Mouse (Mus musculus) CD4-positive, CD25-positive, alpha-beta regulatory T cell, adult 2 months (primary cell): ENCODE results near the gene Sparc.

Experiments
- DNase-seq: peaks from one replicate; pipeline ENCODE4 v3.0.0-alpha.2; 2012; ENCODE audit warnings: low read depth, low spot score

The Sparc gene

DNA sequence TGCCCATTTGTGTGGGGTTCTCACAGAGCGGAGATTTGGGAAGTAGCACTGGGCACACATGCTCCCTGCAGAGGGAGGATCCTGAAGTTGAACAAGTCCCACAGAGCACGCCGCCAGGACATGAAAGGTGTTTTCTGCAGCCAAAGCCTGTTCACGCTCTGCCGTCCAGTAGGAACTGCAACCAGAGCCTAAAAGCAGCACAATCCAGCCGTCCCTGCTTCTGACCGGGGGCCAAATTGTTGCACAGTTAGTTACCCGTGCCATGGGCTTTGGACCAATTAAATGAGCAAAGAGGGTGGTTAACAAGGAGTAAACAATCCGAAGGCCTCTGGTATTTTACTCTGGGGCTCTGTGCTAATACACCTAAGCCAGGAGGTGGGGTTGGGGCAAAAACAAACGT, 55.2 kb downstream of the Sparc start:
- no peak for DNase-seq

DNA sequence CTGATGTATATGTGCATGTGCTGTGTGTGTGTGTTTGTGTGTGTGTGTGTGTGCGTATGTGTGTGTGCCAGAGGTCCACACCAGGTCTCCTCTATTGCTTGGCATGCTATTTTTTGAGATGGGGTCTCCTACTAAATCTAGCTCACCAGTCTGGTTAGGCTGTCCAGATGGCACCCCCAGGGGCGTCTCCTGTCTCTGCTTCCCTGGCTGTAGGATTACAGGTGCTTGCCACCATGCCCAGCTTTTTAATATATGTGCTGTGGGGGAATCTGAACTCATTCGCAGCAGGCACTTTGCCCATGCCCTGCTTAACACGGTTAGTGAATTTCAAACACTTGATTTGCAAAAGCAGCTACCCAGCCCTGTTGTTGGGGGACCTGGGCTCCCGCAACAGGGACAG, 57.1 kb downstream of the Sparc start:
- DNase-seq, result no peak

DNA sequence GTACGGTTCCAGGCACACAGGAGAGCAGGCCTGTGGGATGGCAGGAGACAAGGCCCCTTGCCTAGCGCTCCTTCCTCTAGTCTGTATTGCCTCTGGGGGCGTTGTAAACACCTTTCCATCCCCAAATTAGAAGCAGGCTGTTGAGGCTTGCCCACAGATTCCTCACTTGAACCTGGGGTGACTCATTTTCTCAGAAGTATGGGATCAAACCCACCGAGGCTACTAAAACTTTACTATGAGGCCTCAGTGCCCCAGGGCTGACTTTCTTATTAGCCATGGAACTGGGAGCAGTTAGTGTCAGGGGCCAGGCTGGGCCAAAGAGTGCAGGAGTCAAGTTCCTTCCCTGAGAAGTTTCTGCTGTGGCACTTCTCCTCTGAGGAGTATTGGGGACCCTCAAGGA, 57.7 kb downstream of the Sparc start:
- DNase-seq, result no peak

DNA sequence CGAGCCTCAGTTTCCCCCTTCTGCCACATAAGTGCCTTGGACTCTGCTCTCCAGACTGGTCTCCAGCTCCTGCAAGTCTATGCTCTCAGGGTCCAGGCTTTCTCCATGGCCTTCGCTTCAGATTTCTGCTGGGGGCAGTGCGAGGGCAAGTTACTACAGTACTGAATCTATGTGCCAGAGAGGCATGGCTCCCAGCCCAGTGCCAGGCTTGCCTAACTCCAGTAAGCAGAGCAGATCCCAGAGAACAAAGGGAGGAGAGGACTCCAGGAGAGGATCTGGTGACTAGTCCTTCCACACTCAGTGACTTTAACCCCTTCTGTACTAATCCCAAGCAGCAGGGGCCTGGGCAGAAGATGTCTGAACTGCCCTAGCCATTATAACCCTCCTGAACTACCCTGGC, 58.3 kb downstream of the Sparc start:
- DNase-seq, result no peak

DNA sequence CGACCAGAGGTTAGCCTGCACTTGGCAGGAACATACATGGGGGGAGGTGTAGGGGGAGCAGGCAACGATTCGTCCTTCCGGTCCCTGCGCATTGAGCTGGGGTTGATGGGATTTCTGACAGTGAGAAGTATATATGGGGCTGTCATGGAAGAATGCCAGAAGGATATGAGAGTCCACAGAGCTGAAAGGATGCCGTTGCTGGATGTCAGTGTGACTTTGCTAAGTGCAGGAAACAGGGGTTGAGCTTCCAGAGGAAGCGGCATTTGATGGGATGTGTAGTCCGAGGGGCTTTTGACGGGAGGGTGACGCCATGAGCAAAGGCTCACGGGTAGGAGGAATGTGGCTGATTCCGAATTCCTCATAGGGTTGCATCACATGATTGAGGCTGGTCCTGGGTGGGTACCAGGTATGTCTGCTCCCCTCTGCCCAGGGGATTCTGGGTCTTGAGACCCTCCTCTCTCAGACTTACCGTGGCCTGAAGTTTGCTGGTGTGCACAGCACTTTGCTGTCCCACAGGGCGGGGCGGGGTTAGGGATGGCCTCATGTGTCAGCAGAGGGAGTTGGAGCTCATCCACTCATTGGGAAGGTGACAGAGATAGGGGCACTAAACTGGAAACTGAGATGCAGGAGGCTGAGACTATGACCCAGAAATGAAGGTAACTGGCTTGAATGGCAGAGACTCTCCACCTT, 64.7 kb downstream of the Sparc start:
- DNase-seq, result no peak

DNA sequence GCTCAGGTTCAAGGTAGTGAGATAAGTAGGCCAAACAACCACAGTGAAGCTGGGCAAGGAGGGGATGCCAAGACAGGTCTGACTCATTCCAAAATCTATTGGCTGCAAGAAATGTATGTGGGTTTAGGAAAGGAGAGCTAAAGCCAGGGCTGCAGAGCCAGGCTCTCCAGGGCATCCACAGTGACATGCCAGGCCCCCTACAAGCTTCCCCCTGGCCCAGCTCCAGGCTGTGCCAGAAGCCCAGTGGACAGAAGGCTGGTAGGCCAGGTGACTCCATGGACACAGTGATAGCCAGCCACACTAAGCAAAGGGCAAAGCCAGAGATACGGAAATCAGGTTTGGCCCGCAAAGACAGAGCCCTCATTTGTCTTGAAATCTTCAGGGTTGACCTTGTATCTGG, 66.1 kb downstream of the Sparc start:
- DNase-seq, result no peak
